Mouse (Mus musculus) bone marrow macrophage, adult 2 months (primary cell): ENCODE results near the gene Polr2c.

Source experiments
- CTCF ChIP-seq: IDR thresholded peaks from 2 replicates; pipeline ENCODE4 v1.5.1; 2012; ENCODE audit warnings: low read depth, mild to moderate bottlenecking, low read length, moderate library complexity
- POLR2A ChIP-seq: IDR thresholded peaks from 2 replicates; pipeline ENCODE4 v1.6.1; 2012; ENCODE audit warnings: mild to moderate bottlenecking, low read depth, low read length, borderline replicate concordance

- no peak for TF ChIP-seq CTCF
- TF ChIP-seq POLR2A: no peak
These were observed 57.0 kb downstream of the Polr2c start for GRCm38 (mm10) chr8:94914256-94914655.
